Comparison of ENCODE assay signal across 10 mouse cellular contexts in genomic region chr1:74770727-74771466, GRCm38 (mm10). TPM values are rescaled to one million over a fixed set of nuclear protein-coding genes. Genes with fewer than 3 reads are reported as not detected.
DNase-seq lines count a peak whose midpoint lies in the region.
"Had no signal": no experiment of that assay in that cellular context is flagged by ENCODE, and none has a peak within 500 bp of the region (broad histone marks: within the 10 kb centered on the region; RNA-seq: fewer than 3 reads in every experiment).

No protein-coding gene starts in this region.

- no peak overlapping the region for H3K27ac ChIP-seq in hindbrain, embryonic 10.5 days
- no peak overlapping the region for H3K27ac ChIP-seq in midbrain, embryonic 10.5 days (replicated peaks)

- DNase-seq in heart, adult 11 months = peak; percentile 90
- DNase-seq in heart, postnatal 14 days = no peak
- DNase-seq in ES-CJ7 (ENCODE audit: low read depth, low spot score) = peak; percentile 59
- DNase-seq in hindbrain, embryonic 10.5 days (ENCODE audit: low spot score) = no peak
- peak; percentile 58 for DNase-seq in midbrain, embryonic 10.5 days (ENCODE audit: low spot score)
- no peak for DNase-seq in right cerebral cortex, postnatal 36 days (ENCODE audit: low spot score in 2 of 2)
- no peak for DNase-seq in urinary bladder, postnatal 10 days (ENCODE audit: low spot score)
- DNase-seq in layer of hippocampus, postnatal 25 days (ENCODE audit: extremely low spot score in 1 of 2, low spot score in 1 of 2) = no peak
- DNase-seq: gastrocnemius, postnatal 36 days had no signal

- peaks cover 50% of the 10 kb centered on the region for H3K4me1 ChIP-seq in hindbrain, embryonic 10.5 days (replicated peaks)
- H3K4me1 ChIP-seq in midbrain, embryonic 10.5 days = peaks cover 54% of the 10 kb centered on the region

- H3K9me3 ChIP-seq in hindbrain, embryonic 10.5 days = no peaks in the 10 kb centered on the region
- H3K9me3 ChIP-seq in midbrain, embryonic 10.5 days (replicated peaks) = no peaks in the 10 kb centered on the region

- under 1% methylated on average over 35 of the region's 35 CpGs for WGBS in hindbrain, embryonic 10.5 days
- under 1% methylated on average over 35 of the region's 35 CpGs for WGBS in midbrain, embryonic 10.5 days

- H3K4me3 ChIP-seq in hindbrain, embryonic 10.5 days = peak overlapping the region; percentile 62
- peak overlapping the region; percentile 58 for H3K4me3 ChIP-seq in midbrain, embryonic 10.5 days

- intact Hi-C loops in heart, postnatal 14 days (cut with DNase I) = no loop called here

- no peaks in the 10 kb centered on the region for H3K36me3 ChIP-seq in hindbrain, embryonic 10.5 days
- H3K36me3 ChIP-seq in midbrain, embryonic 10.5 days = no peaks in the 10 kb centered on the region

- peaks cover 99% of the 10 kb centered on the region for H3K27me3 ChIP-seq in hindbrain, embryonic 10.5 days (ENCODE audit: insufficient read depth, poor library complexity, severe bottlenecking)
- peaks cover 96% of the 10 kb centered on the region for H3K27me3 ChIP-seq in midbrain, embryonic 10.5 days (ENCODE audit: low read depth, poor library complexity, severe bottlenecking)

RNA-seq across cellular contexts. Expression of gene Wnt6, which starts 0.8 kb away (rescaled TPM):
- under 1 TPM; 0.17 to 0.67 TPM for total RNA-seq in heart, postnatal 14 days (2021)
- polyA plus RNA-seq in hindbrain, embryonic 10.5 days (2016; fragmentation: Nextera tagmentation; extraction: Ambion mirVana) = 15.5 and 18.2 TPM in 2 replicates
- 8.7 and 11.0 TPM in 2 replicates for polyA plus RNA-seq in midbrain, embryonic 10.5 days (2016; fragmentation: Nextera tagmentation; extraction: Ambion mirVana)
- under 1 TPM in 1 of 2 experiments, not detected in 1; 0.37 TPM for total RNA-seq in layer of hippocampus, postnatal 25 days (2021)
- total RNA-seq: megakaryocyte-erythroid progenitor cell, adult 5-6 weeks had no signal

RNA-seq across cellular contexts. Expression of gene Wnt10a, which starts 20.4 kb away (rescaled TPM):
- not detected for total RNA-seq in heart, postnatal 14 days (2021)
- polyA plus RNA-seq in hindbrain, embryonic 10.5 days (2016; fragmentation: Nextera tagmentation; extraction: Ambion mirVana) = 0.87 and 1.6 TPM in 2 replicates
- 0.85 and 1.3 TPM in 2 replicates for polyA plus RNA-seq in midbrain, embryonic 10.5 days (2016; fragmentation: Nextera tagmentation; extraction: Ambion mirVana)
- total RNA-seq in layer of hippocampus, postnatal 25 days (2021) = 1 to 10 TPM; 2.0 to 2.2 TPM
- total RNA-seq: gastrocnemius, postnatal 36 days; megakaryocyte-erythroid progenitor cell, adult 5-6 weeks had no signal

RNA-seq across cellular contexts. Expression of gene Prkag3, which starts 21.9 kb away (rescaled TPM):
- total RNA-seq in heart, postnatal 14 days (2021) = 1 to 10 TPM; 1.2 TPM
- 0.12 TPM in 1 of 2 replicates, not detected in the other for polyA plus RNA-seq in hindbrain, embryonic 10.5 days (2016; fragmentation: Nextera tagmentation; extraction: Ambion mirVana)
- polyA plus RNA-seq in midbrain, embryonic 10.5 days (2016; fragmentation: Nextera tagmentation; extraction: Ambion mirVana) = not detected in 2 replicates
- not detected for total RNA-seq in layer of hippocampus, postnatal 25 days (2021)
- total RNA-seq: megakaryocyte-erythroid progenitor cell, adult 5-6 weeks had no signal

RNA-seq across cellular contexts. Expression of gene Cyp27a1, which starts 57.5 kb away (rescaled TPM):
- total RNA-seq in heart, postnatal 14 days (2021) = 10 to 100 TPM; 10.4 to 17.1 TPM
- 7.4 and 8.4 TPM in 2 replicates for polyA plus RNA-seq in hindbrain, embryonic 10.5 days (2016; fragmentation: Nextera tagmentation; extraction: Ambion mirVana)
- 6.7 and 6.9 TPM in 2 replicates for polyA plus RNA-seq in midbrain, embryonic 10.5 days (2016; fragmentation: Nextera tagmentation; extraction: Ambion mirVana)
- 1 to 10 TPM; 2.5 to 2.9 TPM for total RNA-seq in layer of hippocampus, postnatal 25 days (2021)

Comparison
In these comparisons a context has a peak if more than half of its experiments do, and no peak if none do; other contexts are left out.
1. DNase-seq: peak in heart, adult 11 months (single experiment), ES-CJ7 (single experiment) and midbrain, embryonic 10.5 days (single experiment); none in heart, postnatal 14 days (0 of 2), hindbrain, embryonic 10.5 days (single experiment), right cerebral cortex, postnatal 36 days (0 of 2), urinary bladder, postnatal 10 days (single experiment) and layer of hippocampus, postnatal 25 days (0 of 2).